Mouse (Mus musculus) adrenal gland, adult 8-10 months (tissue): Measurements from ENCODE around the gene Dhx32. TPM values are rescaled to one million over a fixed set of nuclear protein-coding genes. Genes with fewer than 3 reads are reported as not detected.
"Not testable (repeated sequence)": the region's sequence is repeated elsewhere in the genome, so short reads cannot be mapped to it uniquely, and the experiment has no call there.

Source experiments
- DNase-seq: peaks from one replicate; pipeline ENCODE4 v3.0.0; 2022
- total RNA-seq, 4 experiments: library from RNA; stranded (reverse); gene quantifications; 2 replicates each; pipeline ENCODE4 v1.2.4; 2022

The Dhx32 gene
- total RNA-seq, 4 experiments from 2014 or later, result 57.3 to 62.8 (median 61.1) TPM

DNA sequence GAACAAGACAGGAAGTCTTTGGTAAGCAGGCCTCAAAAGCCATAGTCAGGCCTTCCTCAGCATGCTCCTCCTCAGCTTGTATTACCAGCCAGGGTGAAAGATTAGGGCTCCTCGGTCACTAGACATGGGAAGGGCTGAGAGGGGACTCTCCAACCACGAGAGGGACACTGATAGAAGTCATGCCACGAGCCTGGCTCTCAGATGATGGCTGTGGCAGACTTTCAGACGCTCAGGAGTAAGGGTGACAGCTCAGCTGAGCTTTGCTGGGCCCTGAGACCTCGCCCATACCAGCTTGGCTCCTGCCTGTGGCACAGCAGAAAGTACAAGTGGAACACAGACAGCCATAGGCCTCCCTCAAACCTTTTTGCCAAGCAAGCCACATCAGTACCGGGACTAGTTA is 55.5 kb downstream of the Dhx32 start:
- no peak for DNase-seq

- DNase-seq, result no peak
Observed at GRCm38 (mm10) chr7:133725571-133725970, 57.0 kb downstream of the Dhx32 start.

DNA sequence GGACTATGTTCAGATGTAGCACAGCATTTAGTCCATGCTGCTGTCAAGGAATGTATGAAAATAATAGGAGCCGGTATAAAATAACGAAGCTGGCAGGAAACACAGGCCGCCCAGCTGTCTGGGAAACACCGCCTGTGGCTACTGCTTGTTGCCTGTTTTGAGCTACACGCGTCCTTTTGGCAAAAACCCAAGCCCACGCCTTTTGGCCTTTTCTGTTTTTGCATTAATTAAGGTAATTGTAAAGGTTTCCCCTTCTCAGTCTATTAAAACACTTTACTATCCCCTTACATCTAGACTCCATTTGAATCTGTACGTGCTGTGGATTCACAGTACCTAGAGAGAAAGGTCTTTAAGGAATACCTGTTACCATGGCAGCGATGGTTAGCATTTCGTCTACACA is 57.7 kb downstream of the Dhx32 start:
- DNase-seq, result no peak

DNA sequence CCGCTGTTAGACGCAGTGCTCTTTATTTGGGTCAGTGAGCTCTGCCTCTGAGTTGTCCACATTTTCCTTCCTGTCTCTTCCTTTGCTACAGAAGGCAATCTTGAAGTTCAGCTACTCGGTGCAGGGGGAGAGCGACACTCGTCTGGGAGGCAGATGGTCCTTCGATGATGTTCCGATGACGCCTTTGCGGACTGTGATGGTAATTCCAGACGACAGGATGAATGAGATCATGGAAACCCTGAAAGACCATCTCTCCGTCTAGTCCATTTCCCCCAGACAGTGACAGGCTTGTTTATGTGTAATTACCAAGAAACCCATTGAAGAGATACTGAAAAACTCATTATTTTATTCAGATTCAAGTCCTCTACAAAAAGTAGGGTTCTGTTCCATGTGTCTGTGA is 61.9 kb downstream of the Dhx32 start:
- no peak for DNase-seq

GRCm38 (mm10) chr7:133718580-133718979 is 63.9 kb downstream of the Dhx32 start:
- DNase-seq, result no peak

GRCm38 (mm10) chr7:133715387-133715786 is 67.1 kb downstream of the Dhx32 start:
- DNase-seq, result no peak

GRCm38 (mm10) chr7:133707301-133707700 is 75.2 kb downstream of the Dhx32 start:
- no peak for DNase-seq

DNA sequence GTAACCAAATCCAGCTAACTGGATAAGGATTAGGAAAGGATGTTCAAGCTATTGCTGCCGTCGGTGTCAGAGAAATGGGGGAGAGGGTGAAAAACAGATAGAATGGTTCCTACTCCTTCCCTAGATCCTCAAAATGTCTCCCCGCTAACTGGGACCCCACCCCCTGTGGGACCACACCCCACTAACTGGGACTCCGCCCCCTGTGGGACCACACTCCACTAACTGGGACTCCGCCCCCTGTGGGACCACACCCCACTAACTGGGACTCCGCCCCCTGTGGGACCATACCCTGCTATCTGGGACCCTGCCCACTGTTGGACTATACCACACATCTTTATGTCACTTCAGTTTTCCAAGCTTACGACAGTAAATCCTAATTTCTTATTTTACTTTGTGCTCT is 78.6 kb downstream of the Dhx32 start:
- DNase-seq, result no peak

GRCm38 (mm10) chr7:133702333-133702732 is 80.2 kb downstream of the Dhx32 start:
- no peak for DNase-seq

- DNase-seq, result no peak
Observed at GRCm38 (mm10) chr7:133701366-133701765, 81.2 kb downstream of the Dhx32 start.

DNA sequence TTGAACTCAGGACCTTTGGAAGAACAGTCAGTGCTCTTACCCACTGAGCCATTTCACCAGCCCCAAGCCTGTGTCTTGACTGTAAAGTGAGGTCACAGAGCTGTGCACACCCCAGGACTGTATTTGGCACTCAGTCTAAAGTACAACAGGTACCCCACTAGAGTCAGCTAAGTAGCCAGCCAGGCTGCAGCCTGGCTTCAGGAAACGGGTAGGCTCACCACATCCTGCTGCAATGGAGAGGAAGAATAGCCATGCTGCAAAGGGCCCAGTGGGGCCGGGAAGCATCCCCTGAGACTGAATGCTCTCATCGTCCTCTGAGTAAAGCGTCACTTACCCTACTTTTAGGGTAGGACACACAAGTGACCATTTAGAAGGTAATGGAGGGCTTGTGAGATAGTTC is 82.6 kb downstream of the Dhx32 start:
- no peak for DNase-seq

GRCm38 (mm10) chr7:133698021-133698709 is 84.4 kb downstream of the Dhx32 start:
- DNase-seq, result no peak

DNA sequence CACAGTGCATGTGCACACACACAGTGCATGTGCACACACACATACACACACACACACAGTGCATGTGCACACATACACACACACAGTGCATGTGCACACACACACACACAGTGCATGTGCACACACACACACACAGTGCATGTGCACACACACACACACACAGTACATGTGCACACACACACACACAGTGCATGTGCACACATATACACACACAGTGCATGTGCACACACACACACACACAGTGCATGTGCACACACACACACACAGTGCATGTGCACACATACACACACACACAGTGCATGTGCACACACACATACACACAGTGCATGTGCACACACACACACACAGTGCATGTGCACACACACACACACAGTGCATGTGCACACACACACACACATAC is 96.9 kb downstream of the Dhx32 start:
- not testable (repeated sequence) for DNase-seq

- DNase-seq, result no peak
Observed at GRCm38 (mm10) chr7:133684701-133685100, 97.8 kb downstream of the Dhx32 start.

DNA sequence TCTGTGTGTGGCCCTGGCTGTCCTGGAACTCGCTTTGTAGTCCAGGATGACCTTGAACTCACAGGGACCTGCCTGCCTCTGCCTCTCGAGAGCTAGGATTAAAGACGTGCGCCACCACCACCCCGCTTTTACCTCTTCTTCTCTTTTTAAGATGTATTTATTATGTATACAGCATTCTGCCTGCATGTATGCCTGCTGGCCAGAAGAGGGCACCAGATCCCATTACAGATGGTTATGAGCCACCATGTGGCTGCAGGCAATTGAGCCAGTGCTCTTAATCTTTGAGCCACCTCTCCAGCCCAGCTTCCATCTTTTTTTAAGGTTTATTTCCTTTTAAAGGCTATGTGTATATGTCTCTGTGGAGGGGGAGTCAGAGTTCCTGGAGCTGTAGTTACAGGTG is 98.4 kb downstream of the Dhx32 start:
- DNase-seq, result no peak

- DNase-seq, result no peak
Observed at GRCm38 (mm10) chr7:133683626-133684025, 98.9 kb downstream of the Dhx32 start.

DNA sequence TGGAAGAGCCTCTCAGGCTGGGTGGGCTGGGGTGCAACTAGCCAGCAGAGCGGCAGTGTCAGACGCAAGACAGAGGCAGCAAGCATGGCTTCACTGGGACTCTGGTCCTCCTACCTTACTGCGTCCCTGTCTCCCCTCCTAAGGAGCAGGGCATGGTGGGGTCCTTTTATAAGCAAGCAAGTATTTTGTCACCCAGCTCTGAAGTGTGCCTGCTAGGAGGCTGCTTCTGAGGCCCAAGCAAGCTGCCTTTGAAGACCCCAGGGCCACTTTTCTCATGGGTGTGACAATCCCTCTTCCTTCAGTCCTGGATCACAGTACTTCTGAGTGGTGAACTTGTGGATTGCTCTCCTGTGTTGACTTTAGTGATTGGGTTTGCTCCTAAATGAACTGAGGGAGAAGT is 102.6 kb downstream of the Dhx32 start, which contains the start of gene Mmp21:
TSS of gene Mmp21 (minus strand) at position 101 of the 400 bp plus-strand sequence.
- DNase-seq, result no peak

- DNase-seq, result no peak
Observed at GRCm38 (mm10) chr7:133679439-133679838, 103.1 kb downstream of the Dhx32 start.

DNA sequence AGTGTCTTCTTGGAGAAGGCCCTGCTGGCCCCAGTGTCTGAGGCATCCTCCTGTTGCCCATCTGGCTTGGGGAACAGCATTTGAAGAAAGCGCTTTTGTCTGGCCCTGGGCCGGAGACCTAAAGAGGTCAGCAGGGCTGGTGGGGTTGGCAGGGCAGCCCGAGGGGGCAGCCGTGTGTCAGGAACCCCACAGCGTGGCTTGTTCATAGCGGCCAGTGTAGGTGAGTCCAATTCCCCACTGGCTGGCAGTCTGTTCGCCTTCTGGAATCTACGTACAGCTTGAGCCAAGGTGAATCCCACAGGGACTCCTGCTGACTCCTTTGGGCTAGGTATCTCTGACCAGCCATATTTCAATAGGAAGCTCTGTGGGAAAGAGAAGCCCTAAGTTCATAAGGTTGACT is 103.8 kb downstream of the Dhx32 start:
- no peak for DNase-seq

GRCm38 (mm10) chr7:133676002-133676401 is 106.5 kb downstream of the Dhx32 start:
- no peak for DNase-seq
